ENCODE assay signal across 19 mouse cellular contexts in the genomic region with DNA sequence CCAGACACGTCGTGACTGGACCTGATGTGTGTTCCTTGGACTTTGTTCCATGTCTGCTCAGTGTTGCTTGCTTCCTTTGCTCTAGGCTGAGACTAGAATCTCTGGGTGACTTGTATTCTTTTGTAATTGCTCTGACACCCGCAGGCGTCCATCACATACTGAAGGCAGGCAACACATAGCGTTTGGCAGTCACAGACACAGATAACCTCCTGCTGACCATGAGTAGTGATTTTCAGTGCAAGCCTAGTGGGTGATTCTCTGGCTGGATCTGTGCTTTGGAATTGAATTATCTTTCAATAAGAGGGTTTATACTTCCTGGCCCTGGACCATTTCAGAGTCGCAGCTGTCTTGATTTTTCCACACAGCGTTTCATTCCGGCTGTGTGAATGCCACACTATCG.
DNase-seq lines count a peak whose midpoint lies in the region; ATAC-seq and TF ChIP-seq lines count a peak whose summit lies in the region.
"Had no signal": no experiment of that assay in that cellular context is flagged by ENCODE, and none has a peak within 500 bp of the region (broad histone marks: within the 10 kb centered on the region; RNA-seq: fewer than 3 reads in every experiment).

No protein-coding gene starts in this region.

- H3K4me2 ChIP-seq in heart, embryonic 12.5 days: no peak overlapping the region
- no peak overlapping the region for H3K4me2 ChIP-seq in kidney, postnatal 0 days (ENCODE audit: low read length)
- no peak overlapping the region for H3K4me2 ChIP-seq in stomach, embryonic 14.5 days (replicated peaks; ENCODE audit: low read depth, low read length)
- H3K4me2 ChIP-seq in stomach, postnatal 0 days (replicated peaks; ENCODE audit: low read depth): no peak overlapping the region
- H3K4me2 ChIP-seq: embryonic facial prominence, embryonic 15.5 days; liver, embryonic 15.5 days; midbrain, embryonic 13.5 days had no signal

- no peaks in the 10 kb centered on the region for H3K27me3 ChIP-seq in heart, embryonic 12.5 days (replicated peaks)
- H3K27me3 ChIP-seq in kidney, postnatal 0 days (ENCODE audit: insufficient read depth, low read length): no peaks in the 10 kb centered on the region
- no peaks in the 10 kb centered on the region for H3K27me3 ChIP-seq in stomach, embryonic 14.5 days (ENCODE audit: control insufficient read depth, insufficient read depth, low read length)
- no peaks in the 10 kb centered on the region for H3K27me3 ChIP-seq in stomach, postnatal 0 days (ENCODE audit: control insufficient read depth, insufficient read depth, low read length)
- H3K27me3 ChIP-seq: embryonic facial prominence, embryonic 15.5 days; liver, embryonic 15.5 days; midbrain, embryonic 13.5 days; Patski had no signal

- no peak for TF ChIP-seq EP300 in stomach, postnatal 0 days (optimal IDR thresholded peaks at IDR 0.05)

- no peaks in the 10 kb centered on the region for H3K36me3 ChIP-seq in heart, embryonic 12.5 days
- H3K36me3 ChIP-seq in kidney, postnatal 0 days (ENCODE audit: insufficient read depth, low read length): no peaks in the 10 kb centered on the region
- H3K36me3 ChIP-seq in stomach, embryonic 14.5 days (ENCODE audit: control insufficient read depth, insufficient read depth, low read length): no peaks in the 10 kb centered on the region
- no peaks in the 10 kb centered on the region for H3K36me3 ChIP-seq in stomach, postnatal 0 days (ENCODE audit: control insufficient read depth, insufficient read depth, low read length)
- H3K36me3 ChIP-seq: embryonic facial prominence, embryonic 15.5 days; forebrain, embryonic 10.5 days; liver, embryonic 15.5 days; midbrain, embryonic 13.5 days had no signal

- H3K9me3 ChIP-seq in heart, embryonic 12.5 days (replicated peaks): no peaks in the 10 kb centered on the region
- no peaks in the 10 kb centered on the region for H3K9me3 ChIP-seq in kidney, postnatal 0 days (replicated peaks; ENCODE audit: low read length)
- no peaks in the 10 kb centered on the region for H3K9me3 ChIP-seq in stomach, embryonic 14.5 days (ENCODE audit: control insufficient read depth, low read depth, low read length)
- no peaks in the 10 kb centered on the region for H3K9me3 ChIP-seq in stomach, postnatal 0 days (ENCODE audit: control insufficient read depth, low read length)
- H3K9me3 ChIP-seq: embryonic facial prominence, embryonic 15.5 days; forebrain, embryonic 10.5 days; liver, embryonic 15.5 days; midbrain, embryonic 13.5 days had no signal

- 0 out of 2 replicates have a peak, but pooled peaks have one; percentile 59 for ATAC-seq in heart, embryonic 12.5 days (ENCODE audit: insufficient number of reproducible peaks, low FRiP score)
- no peak for ATAC-seq in kidney, postnatal 0 days (replicated peaks; ENCODE audit: low FRiP score, low read depth)
- ATAC-seq in stomach, embryonic 14.5 days (ENCODE audit: insufficient number of reproducible peaks, insufficient read depth, low FRiP score, low read depth): no peak
- no peak for ATAC-seq in stomach, postnatal 0 days (ENCODE audit: low FRiP score, low TSS enrichment)
- ATAC-seq: activated CD4-positive, CD25-positive, alpha-beta regulatory T cell, adult 4 months; hindbrain, postnatal 0 days; midbrain, embryonic 13.5 days; Patski had no signal

- no peak overlapping the region for H3K9ac ChIP-seq in heart, embryonic 12.5 days
- no peak overlapping the region for H3K9ac ChIP-seq in kidney, postnatal 0 days (ENCODE audit: low read depth, low read length)
- no peak overlapping the region for H3K9ac ChIP-seq in stomach, embryonic 14.5 days (replicated peaks; ENCODE audit: low read depth, low read length)
- no peak overlapping the region for H3K9ac ChIP-seq in stomach, postnatal 0 days (ENCODE audit: low read length)
- H3K9ac ChIP-seq: embryonic facial prominence, embryonic 15.5 days; liver, embryonic 15.5 days; midbrain, embryonic 13.5 days had no signal

- peaks cover 18% of the 10 kb centered on the region for H3K4me1 ChIP-seq in heart, embryonic 12.5 days (replicated peaks)
- H3K4me1 ChIP-seq in kidney, postnatal 0 days (replicated peaks; ENCODE audit: insufficient read depth, low read length): no peaks in the 10 kb centered on the region
- H3K4me1 ChIP-seq in stomach, embryonic 14.5 days (ENCODE audit: control insufficient read depth, insufficient read depth, low read length): 0 out of 2 replicates have a peak, but pooled peaks cover 6% of the 10 kb centered on the region
- H3K4me1 ChIP-seq in stomach, postnatal 0 days (replicated peaks; ENCODE audit: control insufficient read depth, insufficient read depth): no peaks in the 10 kb centered on the region
- H3K4me1 ChIP-seq: embryonic facial prominence, embryonic 15.5 days; forebrain, embryonic 10.5 days; liver, embryonic 15.5 days; midbrain, embryonic 13.5 days had no signal

- WGBS in heart, embryonic 12.5 days: 26% methylated on average over 9 of the region's 9 CpGs
- WGBS in kidney, postnatal 0 days: 50% methylated on average over 9 of the region's 9 CpGs
- WGBS in stomach, embryonic 14.5 days: 43% methylated on average over 9 of the region's 9 CpGs
- 52% methylated on average over 9 of the region's 9 CpGs for WGBS in stomach, postnatal 0 days

- no peak for TF ChIP-seq CTCF in kidney, postnatal 0 days (IDR thresholded peaks at IDR 0.05; ENCODE audit: low read depth)
- no peak for TF ChIP-seq CTCF in stomach, postnatal 0 days (IDR thresholded peaks at IDR 0.05; ENCODE audit: low read depth)

- H3K4me3 ChIP-seq in heart, embryonic 12.5 days: no peak overlapping the region
- H3K4me3 ChIP-seq in kidney, postnatal 0 days (replicated peaks; ENCODE audit: low read depth, low read length): no peak overlapping the region
- H3K4me3 ChIP-seq in stomach, embryonic 14.5 days (ENCODE audit: low read depth, low read length): no peak overlapping the region
- no peak overlapping the region for H3K4me3 ChIP-seq in stomach, postnatal 0 days (ENCODE audit: low read depth, low read length)
- H3K4me3 ChIP-seq: embryonic facial prominence, embryonic 15.5 days; forebrain, embryonic 10.5 days; layer of hippocampus, adult 2 months; left cerebral cortex, adult 2 months; liver, embryonic 15.5 days; midbrain, embryonic 13.5 days had no signal

- DNase-seq in heart, postnatal 4 days: no peak
- DNase-seq in kidney, postnatal 0 days (ENCODE audit: low spot score): peak; percentile 10
- no peak for DNase-seq in kidney, postnatal 25 days
- no peak for DNase-seq in stomach, postnatal 0 days (ENCODE audit: low spot score)
- DNase-seq in frontal cortex, postnatal 36 days (ENCODE audit: low spot score in 2 of 2): no peak
- DNase-seq: cerebellum, adult 9-10 months; gastrocnemius, postnatal 10 days; thymus, postnatal 25 days had no signal

- peak overlapping the region; percentile 20; the same call in 1 of the 2 replicates for H3K27ac ChIP-seq in heart, embryonic 12.5 days (ENCODE audit: poor library complexity, severe bottlenecking)
- no peak overlapping the region for H3K27ac ChIP-seq in kidney, postnatal 0 days
- H3K27ac ChIP-seq in stomach, embryonic 14.5 days (ENCODE audit: low read length): peak overlapping the region; percentile 33; the same call in 1 of the 2 replicates
- H3K27ac ChIP-seq in stomach, postnatal 0 days (replicated peaks): no peak overlapping the region
- H3K27ac ChIP-seq: embryonic facial prominence, embryonic 15.5 days; forebrain, embryonic 10.5 days; hindbrain, postnatal 0 days; layer of hippocampus, adult 2 months; left cerebral cortex, adult 2 months; liver, embryonic 15.5 days; midbrain, embryonic 13.5 days had no signal

Comparison
In these comparisons a context has a peak if more than half of its experiments do, and no peak if none do; other contexts are left out.
1. H3K27ac ChIP-seq: peak in heart, embryonic 12.5 days (single experiment) and stomach, embryonic 14.5 days (single experiment); none in kidney, postnatal 0 days (single experiment) and stomach, postnatal 0 days (single experiment).